Mouse (Mus musculus) kidney, postnatal 36 days (tissue): Measurements from ENCODE around the gene BC003965.
A peak's percentile ranks its signal among the peaks of the same experiment; 100 is the strongest.

Source experiments
- DNase-seq, 2 experiments: peaks; one replicate each; pipeline ENCODE4 v3.0.0; 2021 to 2022; ENCODE audit warnings: mixed read lengths in 2 of 2

Gene BC003965

GRCm38 (mm10) chr17:25184129-25184691, at the start of gene BC003965:
Gene BC003965 (plus strand): TSS chr17:25184554.
- peak; percentile 98 to 99 for DNase-seq

GRCm38 (mm10) chr17:25135622-25136021, 48.7 kb upstream of the BC003965 start:
- peak; percentile 59 to 65 for DNase-seq

- DNase-seq: no peak
These were observed 45.6 kb upstream of the BC003965 start for GRCm38 (mm10) chr17:25138803-25139202.

- peak in 1 of 2 experiments; percentile 16 for DNase-seq
These were observed 44.4 kb upstream of the BC003965 start for GRCm38 (mm10) chr17:25139960-25140359.

GRCm38 (mm10) chr17:25162161-25162560, 22.2 kb upstream of the BC003965 start, which contains the start of gene Ccdc154:
Gene Ccdc154 (plus strand): TSS chr17:25162461.
- DNase-seq: no peak

GRCm38 (mm10) chr17:25163387-25163786, 21.0 kb upstream of the BC003965 start:
- no peak for DNase-seq

GRCm38 (mm10) chr17:25164770-25165169, 19.6 kb upstream of the BC003965 start:
- DNase-seq: no peak

- DNase-seq: no peak
These were observed 18.2 kb upstream of the BC003965 start for GRCm38 (mm10) chr17:25165970-25166671.

GRCm38 (mm10) chr17:25169706-25170105, 14.6 kb upstream of the BC003965 start:
- no peak for DNase-seq

GRCm38 (mm10) chr17:25172558-25172957, 11.8 kb upstream of the BC003965 start:
- DNase-seq: no peak

GRCm38 (mm10) chr17:25175411-25175810, 8.9 kb upstream of the BC003965 start, which contains the start of gene Gm38655:
Gene Gm38655 (minus strand): TSS chr17:25175471.
- DNase-seq: no peak

GRCm38 (mm10) chr17:25183232-25183631, 1.1 kb upstream of the BC003965 start:
- DNase-seq: peak; percentile 12 to 14

- DNase-seq: no peak
These were observed 607 bp downstream of the BC003965 start for GRCm38 (mm10) chr17:25184961-25185360.

- no peak for DNase-seq
These were observed 3.4 kb downstream of the BC003965 start for GRCm38 (mm10) chr17:25187784-25188149.

- peak; percentile 55 to 84 for DNase-seq
These were observed 4.0 kb downstream of the BC003965 start, which contains the start of gene Unkl for GRCm38 (mm10) chr17:25188150-25189031. Gene Unkl (plus strand): TSS chr17:25188397.

GRCm38 (mm10) chr17:25189091-25189490, 4.7 kb downstream of the BC003965 start:
- DNase-seq: peak in 1 of 2 experiments; percentile 13

- no peak for DNase-seq
These were observed 18.0 kb downstream of the BC003965 start for GRCm38 (mm10) chr17:25202401-25202800.

- DNase-seq: no peak
These were observed 25.7 kb downstream of the BC003965 start for GRCm38 (mm10) chr17:25210006-25210405.

GRCm38 (mm10) chr17:25210680-25211466, 26.5 kb downstream of the BC003965 start:
- peak; percentile 71 to 87 for DNase-seq

- DNase-seq: no peak
These were observed 27.4 kb downstream of the BC003965 start for GRCm38 (mm10) chr17:25211705-25212104.

- no peak for DNase-seq
These were observed 31.1 kb downstream of the BC003965 start for GRCm38 (mm10) chr17:25215431-25215830.

GRCm38 (mm10) chr17:25218967-25219366, 34.6 kb downstream of the BC003965 start:
- DNase-seq: no peak
